Comparison of ENCODE assay signal across 1 mouse cellular context in the genomic region with DNA sequence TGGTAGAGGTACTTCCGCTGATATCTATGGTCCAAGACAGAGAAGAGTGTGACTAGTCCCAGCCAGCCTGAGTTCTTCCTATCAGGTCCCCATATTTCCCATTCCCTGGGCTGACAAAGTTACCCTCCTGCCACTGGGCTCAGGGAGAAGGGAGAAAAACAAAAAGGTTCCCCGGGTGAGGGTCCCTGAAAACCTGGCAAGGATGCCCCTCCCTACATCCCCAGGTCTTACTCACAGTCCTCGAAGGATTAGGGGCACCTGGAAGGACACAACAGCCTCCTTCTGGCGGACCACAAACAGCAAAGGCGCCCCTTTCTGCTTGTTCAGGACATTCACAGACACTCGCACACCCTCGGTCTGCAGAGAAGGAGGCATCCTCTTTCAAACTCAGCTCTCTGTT.
TF ChIP-seq lines count a peak whose summit lies in the region.

No protein-coding gene starts in this region.

TF ChIP-seq in CH12.LX, 34 proteins besides CTCF, POLR2A, EP300 and RAD21:
- TF ChIP-seq UBTF (IDR thresholded peaks at IDR 0.05; ENCODE audit: low read depth, low read length), result no peak
- no peak for TF ChIP-seq ZMIZ1 (IDR thresholded peaks at IDR 0.05; ENCODE audit: low read depth, low read length)
- TF ChIP-seq ELF1 (IDR thresholded peaks at IDR 0.05; ENCODE audit: low read depth, low read length), result no peak
- TF ChIP-seq JUND (conservative IDR thresholded peaks at IDR 0.05; ENCODE audit: low read depth, low read length), result no peak
- TF ChIP-seq MAZ (IDR thresholded peaks at IDR 0.05; ENCODE audit: low read depth, low read length), result no peak
